Mouse (Mus musculus): ENCODE data around the gene Pglyrp1.

Gene Pglyrp1

GRCm38 (mm10) chr7:18886963-18887362 is 15.8 kb downstream of the Pglyrp1 start:
- DNase-seq: peak; percentile 1

GRCm38 (mm10) chr7:18890848-18891247 is 19.7 kb downstream of the Pglyrp1 start:
- no peak for DNase-seq

GRCm38 (mm10) chr7:18891872-18892599 is 20.9 kb downstream of the Pglyrp1 start:
- peak; percentile 88 for DNase-seq

- peak; percentile 48 for DNase-seq
Measured at GRCm38 (mm10) chr7:18893009-18893408, 21.9 kb downstream of the Pglyrp1 start.

- DNase-seq: peak; percentile 83
Measured at GRCm38 (mm10) chr7:18893651-18894430, 22.7 kb downstream of the Pglyrp1 start.

- DNase-seq: no peak
Measured at GRCm38 (mm10) chr7:18896536-18896935, 25.4 kb downstream of the Pglyrp1 start.

GRCm38 (mm10) chr7:18900513-18900912 is 29.4 kb downstream of the Pglyrp1 start:
- no peak for DNase-seq

GRCm38 (mm10) chr7:18902486-18902885 is 31.4 kb downstream of the Pglyrp1 start:
- no peak for DNase-seq

- no peak for DNase-seq
Measured at GRCm38 (mm10) chr7:18904971-18905370, 33.8 kb downstream of the Pglyrp1 start.

GRCm38 (mm10) chr7:18909797-18910196 is 38.7 kb downstream of the Pglyrp1 start:
- DNase-seq: no peak

GRCm38 (mm10) chr7:18910241-18910831 is 39.2 kb downstream of the Pglyrp1 start, which contains the start of gene Ccdc61:
TSS of gene Ccdc61 (minus strand) at chr7:18910415.
- peak; percentile 97 for DNase-seq

- no peak for DNase-seq
Measured at GRCm38 (mm10) chr7:18916254-18916653, 45.1 kb downstream of the Pglyrp1 start.

- DNase-seq: no peak
Measured at GRCm38 (mm10) chr7:18917931-18918330, 46.8 kb downstream of the Pglyrp1 start.

GRCm38 (mm10) chr7:18921069-18921468 is 49.9 kb downstream of the Pglyrp1 start:
- DNase-seq: peak; percentile 85

GRCm38 (mm10) chr7:18922807-18923206 is 51.7 kb downstream of the Pglyrp1 start:
- DNase-seq: peak; percentile 59

GRCm38 (mm10) chr7:18923267-18923666 is 52.1 kb downstream of the Pglyrp1 start:
- DNase-seq: no peak

GRCm38 (mm10) chr7:18923711-18924191 is 52.6 kb downstream of the Pglyrp1 start:
- DNase-seq: peak; percentile 71

GRCm38 (mm10) chr7:18924321-18924720 is 53.2 kb downstream of the Pglyrp1 start:
- no peak for DNase-seq

GRCm38 (mm10) chr7:18925162-18925938 is 54.2 kb downstream of the Pglyrp1 start, which contains the start of gene Nova2:
TSS of gene Nova2 (plus strand) at chr7:18925888.
- peak; percentile 97 for DNase-seq

- DNase-seq: peak; percentile 80
Measured at GRCm38 (mm10) chr7:18926041-18926790, 55.1 kb downstream of the Pglyrp1 start.

- no peak for DNase-seq
Measured at GRCm38 (mm10) chr7:18926911-18927310, 55.8 kb downstream of the Pglyrp1 start.

- no peak for DNase-seq
Measured at GRCm38 (mm10) chr7:18927759-18928158, 56.6 kb downstream of the Pglyrp1 start.
